Mouse (Mus musculus) left cerebral cortex, adult 18-20 months (tissue): Measurements from ENCODE around the gene Olfr1457. TPM values are rescaled to one million over a fixed set of nuclear protein-coding genes. Genes with fewer than 3 reads are reported as not detected.

Source experiments
- DNase-seq, 2 experiments: peaks; one replicate each; pipeline ENCODE4 v3.0.0; 2021 to 2022; ENCODE audit warnings: low spot score in 2 of 2, mixed read lengths in 1 of 2
- long read RNA-seq, 2 experiments: library from polyadenylated mRNA; stranded (forward); transcript quantifications; one replicate each; pipeline ENCODE4 v2.0.0; 2021
- total RNA-seq, 2 experiments: library from RNA; stranded (reverse); gene quantifications; 2 replicates each; pipeline ENCODE4 v1.2.3; 2021

Olfr1457 gene
- not detected for total RNA-seq
- long read RNA-seq, experiment 1: 0 reads
- long read RNA-seq, experiment 2: 0 reads

- no peak for DNase-seq
Observed at GRCm38 (mm10) chr19:13097791-13098190, at the start of gene Olfr1457. Olfr1457 (minus strand) TSS chr19:13097891.

DNA sequence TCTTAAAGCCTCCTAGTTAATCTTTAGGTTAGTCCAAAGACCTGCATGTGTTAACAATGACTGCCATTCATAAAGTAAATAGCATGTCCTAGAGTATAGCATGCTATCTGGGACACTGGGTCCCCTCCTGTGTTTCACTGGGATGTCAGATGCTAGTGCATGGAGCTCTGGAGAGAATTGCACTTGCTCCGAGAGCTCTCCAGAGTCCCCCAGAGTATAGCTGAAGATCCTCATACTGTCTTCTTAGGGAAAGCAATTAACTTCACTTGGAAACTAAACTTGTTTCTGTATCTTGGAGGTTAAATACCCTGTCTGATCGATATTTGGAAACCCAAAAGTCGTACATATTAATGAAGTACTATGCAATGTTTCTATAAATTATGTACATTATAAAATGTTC is 9.0 kb upstream of the Olfr1457 start, which contains the start of gene Olfr1458:
Gene Olfr1458, minus strand, starts transcription at position 101 of the 400 bp plus-strand sequence.
- no peak for DNase-seq

DNA sequence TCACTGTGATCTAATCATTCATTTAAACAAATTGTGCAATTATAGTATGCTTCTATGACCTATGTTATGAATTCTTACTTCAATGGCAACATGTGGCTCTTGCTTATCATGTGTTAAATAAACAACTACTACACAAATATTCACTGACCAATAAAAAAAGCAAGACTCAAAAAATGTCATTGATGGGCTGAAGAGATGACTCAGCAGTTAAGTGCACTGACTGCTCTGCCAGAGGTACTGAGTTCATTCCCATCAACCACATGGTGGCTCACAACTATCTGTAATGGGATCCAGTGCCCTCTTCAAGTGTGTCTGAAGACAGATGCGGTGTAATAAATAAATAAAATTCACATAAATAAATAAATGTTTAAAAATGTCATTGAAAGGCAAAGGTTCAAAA is 3.8 kb downstream of the Olfr1457 start:
- DNase-seq: no peak

DNA sequence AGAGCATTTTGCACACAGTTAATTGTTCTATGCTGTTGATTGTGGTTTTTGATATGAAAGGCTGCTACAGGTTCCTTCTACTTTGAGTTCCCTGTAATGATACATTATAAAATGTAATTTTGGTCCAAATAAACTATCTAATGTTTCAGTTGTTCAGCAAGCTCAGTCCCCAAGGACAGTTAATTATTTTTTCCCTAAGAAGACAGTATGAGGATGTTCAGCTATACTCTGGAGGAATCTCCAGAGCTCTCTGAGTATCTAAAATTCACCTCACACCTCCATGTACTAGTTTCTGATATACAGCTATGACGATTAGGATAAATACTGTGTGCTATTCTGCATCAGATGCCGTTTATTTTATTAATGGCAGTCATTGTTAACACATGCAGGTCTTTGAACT is 37.4 kb downstream of the Olfr1457 start, which contains the start of gene Olfr1454:
Gene Olfr1454, plus strand, starts transcription at position 301 of the 400 bp plus-strand sequence.
- DNase-seq: no peak

Other genes starting within 250 kb of the Olfr1457 start
- not detected for gene Olfr1444, start 240.6 kb downstream of the Olfr1457 start, total RNA-seq
- gene Olfr1445, start 214.0 kb downstream of the Olfr1457 start, total RNA-seq: not detected
- not detected for gene Olfr1446, start 204.4 kb downstream of the Olfr1457 start, total RNA-seq
- not detected for gene Olfr1447, start 194.1 kb downstream of the Olfr1457 start, total RNA-seq
- not detected for gene Olfr1448, start 173.5 kb downstream of the Olfr1457 start, total RNA-seq
- gene Olfr1449, start 167.1 kb downstream of the Olfr1457 start, total RNA-seq: not detected
- gene Olfr1450, start 147.6 kb downstream of the Olfr1457 start, total RNA-seq: not detected
- gene Olfr1451, start 102.9 kb downstream of the Olfr1457 start, total RNA-seq: not detected
- not detected for gene Olfr1453, start 69.6 kb downstream of the Olfr1457 start, total RNA-seq
- not detected for gene Olfr1454, start 37.3 kb downstream of the Olfr1457 start, total RNA-seq
- gene Olfr1458, start 8.9 kb upstream of the Olfr1457 start, total RNA-seq: not detected
- under 1 TPM; 0.16 to 0.19 TPM for gene Olfr1459, start 51.7 kb upstream of the Olfr1457 start, total RNA-seq
- gene Olfr1461, start 65.1 kb upstream of the Olfr1457 start, total RNA-seq: not detected
- not detected for gene Olfr1462, start 87.8 kb upstream of the Olfr1457 start, total RNA-seq
- not detected for gene Olfr1463, start 133.4 kb upstream of the Olfr1457 start, total RNA-seq
- gene Olfr1465, start 217.7 kb upstream of the Olfr1457 start, total RNA-seq: not detected
- not detected for gene Olfr1466, start 241.0 kb upstream of the Olfr1457 start, total RNA-seq